Mouse (Mus musculus): ENCODE results near the gene Vmn2r57. TPM values are rescaled to one million over a fixed set of nuclear protein-coding genes. Genes with fewer than 3 reads are reported as not detected.
"Not testable (repeated sequence)": the region's sequence is repeated elsewhere in the genome, so short reads cannot be mapped to it uniquely, and the experiment has no call there.

The Vmn2r57 gene
- polyA plus RNA-seq (2015; fragmentation: Nextera tagmentation; extraction: Ambion mirVana), result not detected in 2 replicates

GRCm38 (mm10) chr7:41448596-41448995, at the start of gene Vmn2r57:
Vmn2r57 (minus strand) TSS chr7:41448696.
- ATAC-seq (ENCODE audit: low read depth); H3K36me3 ChIP-seq (ENCODE audit: control insufficient read depth, insufficient read depth); H3K9me3 ChIP-seq (replicated peaks; ENCODE audit: control insufficient read depth, low read length); H3K4me3 ChIP-seq (ENCODE audit: low read depth, low read length); H3K27me3 ChIP-seq (ENCODE audit: control insufficient read depth, insufficient read depth, low read depth, low read length); H3K4me1 ChIP-seq (ENCODE audit: control insufficient read depth, low read depth, low read length); H3K4me2 ChIP-seq (ENCODE audit: low read depth, low read length); H3K27ac ChIP-seq (ENCODE audit: low read length); H3K9ac ChIP-seq (ENCODE audit: low read depth, low read length): not testable (repeated sequence)
- WGBS (ENCODE audit: insufficient replicate concordance), result 35% methylated on average over 1 of the region's 1 CpGs

GRCm38 (mm10) chr7:41497871-41498270, 49.4 kb upstream of the Vmn2r57 start:
- H3K4me1 ChIP-seq (ENCODE audit: control insufficient read depth, low read depth, low read length), result no peaks in the 10 kb centered on the region
- H3K4me3 ChIP-seq (ENCODE audit: low read depth, low read length), result no peak overlapping the region
- WGBS (ENCODE audit: insufficient replicate concordance), result 78% methylated on average over 2 of the region's 2 CpGs
- no peaks in the 10 kb centered on the region for H3K9me3 ChIP-seq (replicated peaks; ENCODE audit: control insufficient read depth, low read length)
- no peak overlapping the region for H3K27ac ChIP-seq (ENCODE audit: low read length)
- no peaks in the 10 kb centered on the region for H3K27me3 ChIP-seq (ENCODE audit: control insufficient read depth, insufficient read depth, low read depth, low read length)
- no peak overlapping the region for H3K4me2 ChIP-seq (ENCODE audit: low read depth, low read length)
- no peak for ATAC-seq (ENCODE audit: low read depth)
- H3K9ac ChIP-seq (ENCODE audit: low read depth, low read length), result no peak overlapping the region
- H3K36me3 ChIP-seq (ENCODE audit: control insufficient read depth, insufficient read depth), result 0 out of 2 replicates have a peak, but pooled peaks cover 2% of the 10 kb centered on the region

DNA sequence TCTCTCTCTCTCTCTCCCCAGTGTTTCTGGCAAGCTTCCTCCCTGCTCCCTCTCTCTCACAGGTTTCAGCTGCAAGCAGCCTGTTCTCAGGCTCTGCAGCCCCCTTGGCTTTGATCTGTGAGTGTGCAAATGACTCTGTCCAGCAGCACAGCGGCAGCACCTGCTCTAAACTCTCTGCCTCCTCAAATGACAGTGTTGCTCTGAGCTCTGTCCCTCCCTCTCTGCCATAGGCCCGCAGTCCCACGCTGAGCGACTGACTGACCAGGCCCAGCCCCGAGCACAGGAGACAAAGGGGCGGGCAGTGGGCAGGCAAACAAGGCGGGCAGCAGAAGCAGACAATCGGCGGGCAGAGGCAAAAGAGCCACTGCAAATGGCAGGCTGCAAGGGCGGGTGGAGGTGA, 3.4 kb upstream of the Vmn2r57 start:
- Histone ChIP-seq H3K27me3 (ENCODE audit: control insufficient read depth, insufficient read depth, low read depth, low read length) (no peaks in the 10 kb centered on the region), H3K4me1 (ENCODE audit: control insufficient read depth, low read depth, low read length) (no peaks in the 10 kb centered on the region), H3K36me3 (ENCODE audit: control insufficient read depth, insufficient read depth) (no peaks in the 10 kb centered on the region), H3K9me3 (replicated peaks; ENCODE audit: control insufficient read depth, low read length) (no peaks in the 10 kb centered on the region), H3K9ac (ENCODE audit: low read depth, low read length) (no peak overlapping the region), H3K4me2 (ENCODE audit: low read depth, low read length) (no peak overlapping the region), H3K27ac (ENCODE audit: low read length) (no peak overlapping the region), H3K4me3 (ENCODE audit: low read depth, low read length) (no peak overlapping the region)
- ATAC-seq (ENCODE audit: low read depth), result no peak
- WGBS (ENCODE audit: insufficient replicate concordance), result 7% methylated on average over 10 of the region's 10 CpGs

DNA sequence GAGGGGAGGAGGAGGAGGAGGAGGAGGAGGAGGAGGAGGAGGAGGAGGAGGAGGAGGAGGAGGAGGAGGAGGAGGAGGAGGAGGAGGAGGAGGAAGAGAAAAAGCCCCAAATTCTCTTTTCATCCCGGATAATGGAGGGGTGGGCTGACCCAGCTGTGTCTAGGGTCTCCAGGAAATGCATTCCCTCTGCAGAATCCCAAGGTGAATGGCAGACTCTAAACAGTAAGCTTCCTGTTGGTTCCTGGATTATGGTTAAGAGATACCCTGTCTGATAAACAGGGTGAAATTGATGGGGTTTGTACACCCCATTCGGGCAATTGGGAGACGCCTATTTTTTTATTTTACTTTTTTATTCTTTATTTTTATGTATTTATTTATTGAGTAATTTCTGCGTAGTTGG, 54.4 kb downstream of the Vmn2r57 start:
- WGBS (ENCODE audit: insufficient replicate concordance), result 71% methylated on average over 4 of the region's 4 CpGs

DNA sequence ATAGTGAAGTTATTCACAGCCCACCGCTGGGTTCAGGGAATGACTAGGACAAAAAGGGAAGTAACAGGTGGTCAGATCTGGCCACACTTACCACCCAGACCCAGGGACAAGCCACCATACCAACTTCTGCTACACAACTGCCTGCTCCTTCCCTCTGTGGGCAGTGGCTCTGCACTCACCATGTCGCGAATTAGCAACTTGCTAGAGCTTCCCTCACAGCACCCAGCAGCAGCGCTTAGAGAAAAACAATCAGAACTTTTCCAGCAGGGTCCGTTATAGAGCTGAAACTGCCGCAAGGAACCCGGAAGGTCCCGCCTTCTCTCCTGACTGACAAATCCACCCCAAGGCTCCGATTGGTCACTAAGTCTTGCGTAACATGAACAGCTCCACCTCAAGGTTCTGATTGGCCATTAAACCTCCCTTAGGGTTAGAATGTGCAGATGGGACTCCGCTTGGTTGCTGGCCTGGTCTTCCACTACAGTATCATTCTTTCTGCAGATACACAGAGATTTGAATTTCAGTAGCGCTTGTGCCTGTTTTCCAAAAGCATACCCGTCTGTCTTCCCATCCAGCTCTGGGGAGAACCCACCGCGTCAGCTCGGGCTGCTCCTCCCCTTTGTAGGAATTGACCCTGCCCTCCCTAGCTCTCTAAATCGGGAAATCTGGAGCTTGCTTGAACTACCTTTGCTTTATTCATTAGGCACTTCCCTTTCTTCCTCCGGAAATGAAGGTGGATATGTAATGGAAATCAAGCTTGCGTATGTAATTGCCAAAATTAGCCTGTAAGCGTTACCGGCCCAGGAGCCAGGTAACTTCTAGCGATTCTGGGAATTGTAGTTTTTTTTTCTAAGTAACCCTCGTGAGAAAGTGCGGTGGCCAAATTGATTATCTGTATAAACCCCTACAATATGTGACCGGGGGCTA, 55.2 kb downstream of the Vmn2r57 start, which contains the start of gene AI987944:
Gene AI987944 (minus strand): TSS at position 332 of the 924 bp plus-strand sequence.
- H3K9me3 ChIP-seq (replicated peaks; ENCODE audit: control insufficient read depth, low read length), result no peaks in the 10 kb centered on the region
- H3K4me1 ChIP-seq (ENCODE audit: control insufficient read depth, low read depth, low read length), result no peaks in the 10 kb centered on the region
- peak within 1 kb of the TSS; percentile 73 for H3K4me3 ChIP-seq (ENCODE audit: low read depth, low read length)
- ATAC-seq (ENCODE audit: low read depth), result peak; percentile 98
- H3K27me3 ChIP-seq (ENCODE audit: control insufficient read depth, insufficient read depth, low read depth, low read length), result no peaks in the 10 kb centered on the region
- H3K4me2 ChIP-seq (ENCODE audit: low read depth, low read length), result peak within 1 kb of the TSS; percentile 75
- H3K27ac ChIP-seq (ENCODE audit: low read length), result peak within 1 kb of the TSS; percentile 72
- no peaks in the 10 kb centered on the region for H3K36me3 ChIP-seq (ENCODE audit: control insufficient read depth, insufficient read depth)
- under 1% methylated on average over 25 of the region's 25 CpGs for WGBS (ENCODE audit: insufficient replicate concordance)
- H3K9ac ChIP-seq (ENCODE audit: low read depth, low read length), result peak within 1 kb of the TSS; percentile 61

More for the DNA sequence above, 54.4 kb downstream of the Vmn2r57 start:
- ATAC-seq (ENCODE audit: low read depth), result no peak
- Histone ChIP-seq H3K4me2 (ENCODE audit: low read depth, low read length) (no peak overlapping the region), H3K27ac (ENCODE audit: low read length) (no peak overlapping the region), H3K4me1 (ENCODE audit: control insufficient read depth, low read depth, low read length) (no peaks in the 10 kb centered on the region), H3K27me3 (ENCODE audit: control insufficient read depth, insufficient read depth, low read depth, low read length) (no peaks in the 10 kb centered on the region), H3K4me3 (ENCODE audit: low read depth, low read length) (no peak overlapping the region), H3K9me3 (replicated peaks; ENCODE audit: control insufficient read depth, low read length) (no peaks in the 10 kb centered on the region), H3K36me3 (ENCODE audit: control insufficient read depth, insufficient read depth) (no peaks in the 10 kb centered on the region), H3K9ac (ENCODE audit: low read depth, low read length) (no peak overlapping the region)

Other genes starting within 250 kb of the Vmn2r57 start
- gene AI987944, start 55.3 kb downstream of the Vmn2r57 start, polyA plus RNA-seq (2015; fragmentation: Nextera tagmentation; extraction: Ambion mirVana), result 5.3 and 5.7 TPM in 2 replicates
- gene Gm20449, start 50.7 kb upstream of the Vmn2r57 start, polyA plus RNA-seq (2015; fragmentation: Nextera tagmentation; extraction: Ambion mirVana), result 0.04 TPM in 1 of 2 replicates, not detected in the other
- gene AW146154, start 51.2 kb upstream of the Vmn2r57 start, polyA plus RNA-seq (2015; fragmentation: Nextera tagmentation; extraction: Ambion mirVana), result 2.4 and 2.6 TPM in 2 replicates
- gene Gm6871, start 125.0 kb upstream of the Vmn2r57 start, polyA plus RNA-seq (2015; fragmentation: Nextera tagmentation; extraction: Ambion mirVana), result not detected in 2 replicates
- gene 2610021A01Rik, start 150.5 kb upstream of the Vmn2r57 start, polyA plus RNA-seq (2015; fragmentation: Nextera tagmentation; extraction: Ambion mirVana), result 3.8 and 5.8 TPM in 2 replicates
- 1.9 and 2.1 TPM in 2 replicates for gene Zfp788, start 184.5 kb upstream of the Vmn2r57 start, polyA plus RNA-seq (2015; fragmentation: Nextera tagmentation; extraction: Ambion mirVana)

Data from liver, embryonic 16.5 days (tissue).